11 mouse cellular contexts compared by ENCODE assay signal in genomic region chr3:57277453-57277852, GRCm38 (mm10). TPM values are rescaled to one million over a fixed set of nuclear protein-coding genes. Genes with fewer than 3 reads are reported as not detected.
A peak's percentile ranks its signal among the peaks of the same experiment; 100 is the strongest.
DNase-seq lines count a peak whose midpoint lies in the region; ATAC-seq and TF ChIP-seq lines count a peak whose summit lies in the region.
"Had no signal": no experiment of that assay in that cellular context is flagged by ENCODE, and none has a peak within 500 bp of the region (broad histone marks: within the 10 kb centered on the region; RNA-seq: fewer than 3 reads in every experiment).

No protein-coding gene starts in this region.

- peak overlapping the region; percentile 34 for H3K4me3 ChIP-seq in erythroblast, embryonic 14.5 days (replicated peaks)
- H3K4me3 ChIP-seq in lung, embryonic 14.5 days (ENCODE audit: low read depth, low read length), result no peak overlapping the region
- no peak overlapping the region for H3K4me3 ChIP-seq in liver, embryonic 13.5 days (replicated peaks)
- H3K4me3 ChIP-seq in midbrain, embryonic 10.5 days, result no peak overlapping the region
- H3K4me3 ChIP-seq: limb, embryonic 12.5 days had no signal

- H3K4me2 ChIP-seq in lung, embryonic 14.5 days, result no peak overlapping the region
- peak overlapping the region; percentile 13 for H3K4me2 ChIP-seq in liver, embryonic 13.5 days
- H3K4me2 ChIP-seq: limb, embryonic 12.5 days had no signal

- WGBS in lung, embryonic 14.5 days, result 56% methylated on average over 5 of the region's 5 CpGs
- WGBS in liver, embryonic 13.5 days (ENCODE audit: insufficient replicate concordance), result 35% methylated on average over 5 of the region's 5 CpGs
- WGBS in midbrain, embryonic 10.5 days, result 88% methylated on average over 5 of the region's 5 CpGs

- no peaks in the 10 kb centered on the region for H3K27me3 ChIP-seq in erythroblast, embryonic 14.5 days (ENCODE audit: control insufficient read depth)
- no peaks in the 10 kb centered on the region for H3K27me3 ChIP-seq in lung, embryonic 14.5 days (ENCODE audit: insufficient read depth, low read length)
- H3K27me3 ChIP-seq in liver, embryonic 13.5 days, result no peaks in the 10 kb centered on the region
- no peaks in the 10 kb centered on the region for H3K27me3 ChIP-seq in midbrain, embryonic 10.5 days (ENCODE audit: low read depth, poor library complexity, severe bottlenecking)
- H3K27me3 ChIP-seq: limb, embryonic 12.5 days had no signal

- DNase-seq in lung, embryonic 14.5 days, result peak; percentile 62
- no peak for DNase-seq in lung, postnatal 14 days
- DNase-seq in liver, embryonic 13.5 days, result peak; percentile 62
- no peak for DNase-seq in midbrain, embryonic 10.5 days (ENCODE audit: low spot score)
- no peak for DNase-seq in MN1 (ENCODE audit: low spot score)
- DNase-seq in frontal cortex, postnatal 25 days (ENCODE audit: low spot score in 2 of 2), result no peak
- DNase-seq: cerebellum, adult 8-10 months; gastrocnemius, postnatal 25 days had no signal

- H3K9me3 ChIP-seq in erythroblast, embryonic 14.5 days (ENCODE audit: control insufficient read depth, low read length), result no peaks in the 10 kb centered on the region
- no peaks in the 10 kb centered on the region for H3K9me3 ChIP-seq in lung, embryonic 14.5 days (ENCODE audit: low read depth, low read length)
- H3K9me3 ChIP-seq in liver, embryonic 13.5 days (replicated peaks), result no peaks in the 10 kb centered on the region
- H3K9me3 ChIP-seq in midbrain, embryonic 10.5 days (replicated peaks), result no peaks in the 10 kb centered on the region
- H3K9me3 ChIP-seq: limb, embryonic 12.5 days had no signal

- no peak for ATAC-seq in erythroblast, adult 5-6 weeks (replicated peaks; ENCODE audit: low FRiP score, poor library complexity, severe bottlenecking)
- ATAC-seq in lung, embryonic 14.5 days (ENCODE audit: insufficient read depth), result peak; percentile 83
- peak; percentile 99 for ATAC-seq in liver, embryonic 13.5 days (ENCODE audit: low read depth)

- H3K9ac ChIP-seq in lung, embryonic 14.5 days, result no peak overlapping the region
- no peak overlapping the region for H3K9ac ChIP-seq in liver, embryonic 13.5 days
- H3K9ac ChIP-seq: limb, embryonic 12.5 days had no signal

- no peaks in the 10 kb centered on the region for H3K36me3 ChIP-seq in erythroblast, embryonic 14.5 days (ENCODE audit: control insufficient read depth)
- H3K36me3 ChIP-seq in lung, embryonic 14.5 days (ENCODE audit: insufficient read depth), result no peaks in the 10 kb centered on the region
- H3K36me3 ChIP-seq in liver, embryonic 13.5 days, result no peaks in the 10 kb centered on the region
- H3K36me3 ChIP-seq in midbrain, embryonic 10.5 days, result no peaks in the 10 kb centered on the region
- H3K36me3 ChIP-seq: limb, embryonic 12.5 days had no signal

- H3K4me1 ChIP-seq in erythroblast, embryonic 14.5 days (ENCODE audit: control insufficient read depth), result peaks cover 17% of the 10 kb centered on the region
- H3K4me1 ChIP-seq in lung, embryonic 14.5 days (ENCODE audit: insufficient read depth), result no peaks in the 10 kb centered on the region
- peaks cover 11% of the 10 kb centered on the region for H3K4me1 ChIP-seq in liver, embryonic 13.5 days (replicated peaks)
- no peaks in the 10 kb centered on the region for H3K4me1 ChIP-seq in midbrain, embryonic 10.5 days
- H3K4me1 ChIP-seq: limb, embryonic 12.5 days had no signal

- no peak for TF ChIP-seq CTCF in lung, embryonic 14.5 days (IDR thresholded peaks at IDR 0.05; ENCODE audit: low read depth)

- peak overlapping the region; percentile 69 for H3K27ac ChIP-seq in lung, embryonic 14.5 days (ENCODE audit: low read depth)
- peak overlapping the region; percentile 56 for H3K27ac ChIP-seq in liver, embryonic 13.5 days
- no peak overlapping the region for H3K27ac ChIP-seq in midbrain, embryonic 10.5 days (replicated peaks)
- H3K27ac ChIP-seq: limb, embryonic 12.5 days had no signal

RNA-seq across cellular contexts. Expression of gene Tm4sf1, which starts 24.3 kb away (rescaled TPM):
- not detected in 2 replicates for polyA plus RNA-seq in erythroblast, embryonic 14.5 days (2012)
- total RNA-seq in erythroblast, adult 5-6 weeks (2015; ENCODE audit: low replicate concordance), result 1.2 TPM in 1 of 2 replicates, not detected in the other
- not detected in 2 replicates for total RNA-seq in erythroblast, adult 5-6 weeks (2017; ENCODE audit: low replicate concordance)
- 53.8 and 60.9 TPM in 2 replicates for polyA plus RNA-seq in lung, embryonic 14.5 days (2014; fragmentation: Nextera tagmentation; extraction: Ambion mirVana)
- 11.8 and 12.3 TPM in 2 replicates for polyA plus RNA-seq in liver, embryonic 13.5 days (2015; fragmentation: Nextera tagmentation; extraction: Ambion mirVana)
- 22.2 and 31.9 TPM in 2 replicates for polyA plus RNA-seq in midbrain, embryonic 10.5 days (2016; fragmentation: Nextera tagmentation; extraction: Ambion mirVana)

Comparison
In these comparisons a context has a peak if more than half of its experiments do, and no peak if none do; other contexts are left out.
1. DNase-seq: peak in lung, embryonic 14.5 days (single experiment) and liver, embryonic 13.5 days (single experiment); none in lung, postnatal 14 days (single experiment), midbrain, embryonic 10.5 days (single experiment), MN1 (single experiment) and frontal cortex, postnatal 25 days (0 of 2).
2. RNA of gene Tm4sf1, which starts 24.3 kb away (polyA plus RNA-seq): 53.8 to 60.9 TPM in lung, embryonic 14.5 days, 22.2 to 31.9 TPM in midbrain, embryonic 10.5 days and 11.8 to 12.3 TPM in liver, embryonic 13.5 days; not detected in erythroblast, embryonic 14.5 days; every median in the first group is over 10 times any median in the second.